Mouse (Mus musculus) natural killer cell, adult 2 months (primary cell): Measurements from ENCODE around the gene Nkx1-2.
A peak's percentile ranks its signal among the peaks of the same experiment; 100 is the strongest.

Source experiments
- DNase-seq, 2 experiments: peaks; one replicate each; pipeline ENCODE4 v3.0.0; 2022; ENCODE audit warnings: low spot score in 2 of 2

Nkx1-2 gene

GRCm38 (mm10) chr7:132568817-132569216 lies 30.6 kb downstream of the Nkx1-2 start:
- peak in 1 of 2 experiments; percentile 75 for DNase-seq

GRCm38 (mm10) chr7:132565831-132566230 lies 33.6 kb downstream of the Nkx1-2 start:
- no peak for DNase-seq

- DNase-seq: no peak
Observed at GRCm38 (mm10) chr7:132559138-132559766, 40.2 kb downstream of the Nkx1-2 start.

GRCm38 (mm10) chr7:132558141-132558736 lies 41.2 kb downstream of the Nkx1-2 start:
- DNase-seq: no peak

- no peak for DNase-seq
Observed at GRCm38 (mm10) chr7:132556575-132556974, 42.9 kb downstream of the Nkx1-2 start.

GRCm38 (mm10) chr7:132555911-132556310 lies 43.5 kb downstream of the Nkx1-2 start:
- DNase-seq: no peak

GRCm38 (mm10) chr7:132554091-132554490 lies 45.3 kb downstream of the Nkx1-2 start:
- DNase-seq: no peak

- DNase-seq: peak; percentile 86 to 93
Observed at GRCm38 (mm10) chr7:132551351-132552126, 47.9 kb downstream of the Nkx1-2 start.

- DNase-seq: no peak
Observed at GRCm38 (mm10) chr7:132547126-132547525, 52.3 kb downstream of the Nkx1-2 start.
